Mouse (Mus musculus) liver, embryonic 16.5 days (tissue): ENCODE results near the gene Otud1. TPM values are rescaled to one million over a fixed set of nuclear protein-coding genes. Genes with fewer than 3 reads are reported as not detected.
A peak's percentile ranks its signal among the peaks of the same experiment; 100 is the strongest.

Source experiments
- ATAC-seq: fragments of 200-750 bp; cut with Nextera tagmentation; 2 replicates; pipeline ENCODE4 v1.8.0; 2017; ENCODE audit warnings: low read depth, mild to moderate bottlenecking, moderate number of reproducible peaks, moderate library complexity
- H3K27ac ChIP-seq: fragments of 300-500 bp; sonication (generic); 2 replicates; pipeline ENCODE4 v1.5.1; 2014; ENCODE audit warnings: mild to moderate bottlenecking, low read length
- H3K27me3 ChIP-seq: fragments of 300-500 bp; sonication (generic); 2 replicates; pipeline ENCODE4 v1.6.1; 2014; ENCODE audit warnings: low read depth, low read length, mixed read lengths; ENCODE audit not compliant: control insufficient read depth, insufficient read depth
- H3K36me3 ChIP-seq: fragments of 300-500 bp; sonication (generic); 2 replicates; pipeline ENCODE4 v1.6.1; 2014; ENCODE audit warnings: mild to moderate bottlenecking; ENCODE audit not compliant: control insufficient read depth, insufficient read depth
- H3K4me1 ChIP-seq: fragments of 300-500 bp; sonication (generic); 2 replicates; pipeline ENCODE4 v1.6.1; 2014; ENCODE audit warnings: low read depth, low read length, mixed read lengths; ENCODE audit not compliant: control insufficient read depth
- H3K4me2 ChIP-seq: fragments of 300-500 bp; sonication (generic); 2 replicates; pipeline ENCODE4 v1.6.1; 2014; ENCODE audit warnings: low read depth, low read length, mixed read lengths
- H3K4me3 ChIP-seq: fragments of 300-500 bp; sonication (generic); 2 replicates; pipeline ENCODE4 v1.5.1; 2014; ENCODE audit warnings: low read depth, mild to moderate bottlenecking, low read length
- H3K9ac ChIP-seq: fragments of 300-500 bp; sonication (generic); 2 replicates; pipeline ENCODE4 v1.6.1; 2014; ENCODE audit warnings: low read depth, low read length
- H3K9me3 ChIP-seq: fragments of 300-500 bp; sonication (generic); replicated peaks from 2 replicates; pipeline ENCODE4 v1.6.1; 2016; ENCODE audit warnings: low read length; ENCODE audit not compliant: control insufficient read depth
- WGBS: fragments of 180-500 bp; shearing (Covaris S2); extraction: QIAGEN DNeasy Blood & Tissue Kit; methylation state at CpG from one replicate; pipeline ENCODE4 v1.1.7; 2014; ENCODE audit not compliant: insufficient replicate concordance; 5-methylcytosine and 5-hydroxymethylcytosine counted together
- polyA plus RNA-seq: library from polyadenylated mRNA; unstranded; fragments of >200 nt; fragmentation: Nextera tagmentation; extraction: Ambion mirVana; gene quantifications from 2 replicates; pipeline ENCODE4 v1.2.1, GENCODE M21; 2015

Otud1 gene
- polyA plus RNA-seq, 1 experiment from 2014 or later, result 0.73 TPM

DNA sequence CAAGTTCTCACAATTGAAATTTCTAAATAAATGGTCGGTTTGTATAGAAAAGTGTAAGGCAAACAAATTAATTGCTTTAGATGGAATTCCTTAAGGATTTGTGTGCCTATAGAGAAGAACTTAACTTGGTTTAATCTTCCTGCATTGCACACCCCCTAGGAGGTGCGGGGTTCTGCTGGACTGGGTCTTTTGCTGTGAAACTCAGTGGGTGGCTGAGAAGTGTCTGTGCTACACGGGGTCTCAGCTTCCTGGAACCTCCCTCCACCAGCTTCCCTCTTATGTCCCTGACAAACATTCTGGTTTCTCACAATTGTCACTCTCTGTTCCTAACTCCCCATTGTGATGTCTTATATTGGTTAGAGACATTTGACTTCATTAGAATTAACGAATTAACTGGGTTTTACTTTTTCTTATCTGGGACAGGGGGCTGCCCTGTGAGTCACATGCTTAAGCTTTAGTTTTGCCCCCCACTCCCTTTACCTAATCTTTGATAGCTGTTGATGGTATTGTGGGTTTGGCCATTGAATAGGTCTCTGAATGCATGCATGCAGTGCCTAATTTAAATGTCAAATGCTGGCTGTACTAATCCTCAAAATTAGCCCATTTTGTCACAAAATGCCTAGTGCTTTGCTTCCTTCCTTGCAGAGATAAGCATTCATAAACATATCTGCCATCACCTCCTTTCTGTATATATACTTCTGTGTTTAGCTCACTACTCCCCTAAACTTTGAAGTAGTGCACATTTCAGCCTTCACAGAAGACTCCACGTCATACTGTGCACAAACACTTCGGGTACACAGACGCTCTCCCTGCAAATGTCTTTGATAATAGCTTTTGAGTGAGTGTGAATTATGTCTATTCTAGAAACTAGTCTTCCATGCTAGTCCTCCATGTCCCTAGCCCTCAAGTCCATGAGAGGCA is 7.3 kb downstream of the Otud1 start:
- 45% methylated on average over 7 of the region's 7 CpGs for WGBS
- ATAC-seq, result no peak

DNA sequence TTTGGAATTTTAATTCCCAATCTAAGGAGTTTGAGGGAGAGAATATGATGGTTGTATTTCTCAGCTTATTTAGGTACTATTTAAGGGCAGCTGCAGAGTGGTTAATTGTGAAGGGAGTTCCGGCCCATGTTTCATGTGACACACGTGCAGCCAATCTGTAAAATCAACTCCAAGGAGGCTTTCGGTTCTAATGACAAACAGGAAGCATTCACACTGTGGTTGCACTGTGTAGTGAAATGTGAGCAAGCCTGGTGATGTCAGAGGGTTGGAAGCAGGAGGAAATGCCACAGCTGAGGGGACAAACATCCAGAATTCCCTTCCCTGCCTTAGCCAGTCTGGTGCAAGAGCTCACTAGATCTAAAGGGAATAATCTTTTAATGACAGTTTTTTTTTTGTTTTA is 8.3 kb downstream of the Otud1 start:
- Histone ChIP-seq H3K36me3 (no peaks in the 10 kb centered on the region), H3K9ac (no peak overlapping the region), H3K4me3 (no peak overlapping the region), H3K27ac (no peak overlapping the region), H3K27me3 (no peaks in the 10 kb centered on the region), H3K4me1 (no peaks in the 10 kb centered on the region), H3K4me2 (no peak overlapping the region), H3K9me3 (no peaks in the 10 kb centered on the region)
- ATAC-seq, result no peak
- 19% methylated on average over 3 of the region's 3 CpGs for WGBS

More for the DNA sequence above, 7.3 kb downstream of the Otud1 start:
- no peaks in the 10 kb centered on the region for H3K4me1 ChIP-seq
- no peaks in the 10 kb centered on the region for H3K36me3 ChIP-seq
- no peaks in the 10 kb centered on the region for H3K27me3 ChIP-seq
- H3K4me3 ChIP-seq, result no peak overlapping the region
- no peak overlapping the region for H3K4me2 ChIP-seq
- no peaks in the 10 kb centered on the region for H3K9me3 ChIP-seq
- no peak overlapping the region for H3K27ac ChIP-seq
- no peak overlapping the region for H3K9ac ChIP-seq

DNA sequence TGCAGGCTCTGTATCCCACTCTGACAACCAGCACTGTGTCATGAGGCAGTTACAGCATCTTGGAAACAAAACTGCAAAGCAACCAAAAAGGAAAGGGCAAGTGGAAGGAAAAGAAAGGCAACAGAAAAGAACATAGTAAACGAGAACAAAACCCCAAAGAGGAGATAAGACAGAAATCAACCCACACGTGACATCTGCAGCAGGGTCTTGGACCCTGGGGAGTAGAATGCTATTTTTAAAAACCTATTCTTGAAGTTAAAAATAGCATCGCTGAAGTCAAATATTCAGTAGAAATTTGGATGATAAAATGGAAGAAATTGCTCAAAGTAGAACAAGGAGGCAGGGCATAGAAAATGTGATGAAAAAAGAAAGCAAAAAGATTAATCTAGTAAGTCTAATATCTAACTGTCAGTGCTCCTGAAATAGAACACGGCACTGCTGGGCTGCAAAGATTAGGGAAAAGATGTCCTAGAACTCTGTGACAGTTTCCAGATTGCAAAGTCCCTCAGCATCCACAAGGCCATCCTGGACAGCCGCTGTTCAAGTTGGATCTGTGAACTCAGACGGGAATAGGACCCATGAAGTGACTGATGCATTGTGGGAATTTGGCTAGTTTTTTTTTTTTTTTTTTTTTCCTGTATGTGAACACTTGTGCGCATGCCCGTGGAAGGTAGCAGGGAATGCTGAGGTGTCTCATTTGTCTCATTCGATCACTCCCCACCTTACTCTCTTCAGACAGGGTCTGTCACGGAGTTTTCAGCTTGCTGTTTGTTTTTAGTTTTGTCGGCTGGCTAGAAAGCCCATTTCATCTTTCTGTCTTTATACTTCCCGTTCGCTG is 13.5 kb downstream of the Otud1 start:
- no peak overlapping the region for H3K4me2 ChIP-seq
- no peak overlapping the region for H3K27ac ChIP-seq
- ATAC-seq, result no peak
- no peaks in the 10 kb centered on the region for H3K4me1 ChIP-seq
- H3K9me3 ChIP-seq, result no peaks in the 10 kb centered on the region
- H3K27me3 ChIP-seq, result no peaks in the 10 kb centered on the region
- H3K4me3 ChIP-seq, result no peak overlapping the region
- no peak overlapping the region for H3K9ac ChIP-seq
- H3K36me3 ChIP-seq, result no peaks in the 10 kb centered on the region
- 53% methylated on average over 13 of the region's 13 CpGs for WGBS

DNA sequence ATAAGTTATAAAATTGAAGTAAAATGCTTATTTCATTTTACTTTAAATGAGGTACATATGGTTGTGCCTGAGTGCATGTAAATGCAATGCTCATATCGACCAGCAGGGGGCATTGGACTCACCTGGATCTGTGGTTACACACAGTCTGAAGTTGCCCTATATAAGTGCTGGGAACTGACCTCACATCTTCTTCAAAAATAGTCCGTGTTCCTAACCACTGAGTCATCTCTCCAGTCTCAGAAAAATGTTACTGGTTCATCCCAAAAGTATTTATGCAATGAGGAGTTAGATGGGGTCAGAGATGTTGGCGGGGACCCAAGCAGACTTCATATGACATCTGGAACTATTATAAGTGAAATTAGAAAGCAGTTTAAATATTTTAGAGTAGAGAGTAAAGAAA is 25.4 kb downstream of the Otud1 start:
- Histone ChIP-seq H3K4me1 (no peaks in the 10 kb centered on the region), H3K9ac (no peak overlapping the region), H3K4me3 (no peak overlapping the region), H3K36me3 (no peaks in the 10 kb centered on the region), H3K27ac (no peak overlapping the region), H3K9me3 (no peaks in the 10 kb centered on the region), H3K4me2 (no peak overlapping the region), H3K27me3 (no peaks in the 10 kb centered on the region)
- WGBS, result 31% methylated on average over 3 of the region's 3 CpGs
- no peak for ATAC-seq

DNA sequence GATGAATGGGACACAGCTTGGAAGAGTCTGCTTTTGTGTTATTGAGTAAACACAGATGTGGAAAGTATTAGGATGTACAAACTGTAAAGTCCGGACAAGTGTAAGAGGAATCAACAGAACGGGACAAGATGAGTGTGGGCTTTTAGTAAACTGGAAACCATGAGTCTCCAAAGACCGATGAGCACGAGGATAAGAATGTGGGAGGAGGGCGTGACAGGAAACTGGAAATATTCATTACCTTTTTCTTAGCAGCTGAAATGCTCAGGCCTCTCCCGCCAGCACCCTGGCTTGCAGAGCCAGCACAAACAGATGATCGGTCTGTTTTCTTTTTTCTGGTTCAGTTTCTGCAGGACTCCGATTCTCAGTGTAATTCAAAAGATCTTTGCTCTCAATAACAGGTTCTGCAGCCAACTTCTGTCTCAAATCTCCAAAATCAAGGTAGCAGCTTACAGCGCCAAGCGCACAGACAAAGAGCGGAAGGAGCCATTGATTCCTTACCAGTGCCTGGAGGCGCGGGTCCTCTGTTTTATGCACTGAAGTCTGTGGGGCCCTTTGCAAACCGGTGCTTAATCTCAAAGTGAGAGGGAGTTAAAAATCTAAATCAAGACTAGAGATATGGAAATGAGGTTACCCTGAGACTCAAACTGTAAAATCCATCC is 28.1 kb downstream of the Otud1 start:
- Histone ChIP-seq H3K9me3 (no peaks in the 10 kb centered on the region), H3K4me3 (no peak overlapping the region), H3K27ac (no peak overlapping the region), H3K9ac (no peak overlapping the region), H3K4me1 (peaks cover 3% of the 10 kb centered on the region), H3K4me2 (no peak overlapping the region), H3K36me3 (no peaks in the 10 kb centered on the region), H3K27me3 (no peaks in the 10 kb centered on the region)
- no peak for ATAC-seq
- 51% methylated on average over 14 of the region's 14 CpGs for WGBS

DNA sequence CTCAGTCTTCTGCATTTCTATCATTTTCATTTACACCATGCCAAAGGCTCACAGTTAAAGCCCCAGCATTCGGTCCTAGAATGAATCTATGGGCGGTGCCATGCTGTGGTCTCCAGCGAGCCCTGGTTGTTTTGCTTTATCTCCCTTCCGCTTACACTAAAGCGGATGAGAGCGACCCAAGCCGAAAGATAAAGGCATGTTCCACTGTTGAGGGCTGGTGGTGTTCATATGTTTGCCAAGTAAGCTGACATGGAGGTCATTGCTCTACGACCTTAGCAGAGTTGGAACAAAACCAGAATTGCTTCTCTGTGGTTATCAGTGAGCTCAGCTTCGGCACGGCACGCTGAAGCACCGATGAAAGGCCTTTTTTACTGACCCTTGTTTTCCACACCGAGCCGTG is 32.5 kb downstream of the Otud1 start:
- Histone ChIP-seq H3K27me3 (no peaks in the 10 kb centered on the region), H3K9ac (no peak overlapping the region), H3K9me3 (no peaks in the 10 kb centered on the region), H3K4me3 (no peak overlapping the region), H3K27ac (no peak overlapping the region), H3K36me3 (no peaks in the 10 kb centered on the region), H3K4me2 (peak overlapping the region; percentile 28; the same call in 1 of the 2 replicates), H3K4me1 (peaks cover 3% of the 10 kb centered on the region)
- 45% methylated on average over 14 of the region's 14 CpGs for whole genome bisulfite sequencing
- ATAC-seq, result peak; percentile 85

DNA sequence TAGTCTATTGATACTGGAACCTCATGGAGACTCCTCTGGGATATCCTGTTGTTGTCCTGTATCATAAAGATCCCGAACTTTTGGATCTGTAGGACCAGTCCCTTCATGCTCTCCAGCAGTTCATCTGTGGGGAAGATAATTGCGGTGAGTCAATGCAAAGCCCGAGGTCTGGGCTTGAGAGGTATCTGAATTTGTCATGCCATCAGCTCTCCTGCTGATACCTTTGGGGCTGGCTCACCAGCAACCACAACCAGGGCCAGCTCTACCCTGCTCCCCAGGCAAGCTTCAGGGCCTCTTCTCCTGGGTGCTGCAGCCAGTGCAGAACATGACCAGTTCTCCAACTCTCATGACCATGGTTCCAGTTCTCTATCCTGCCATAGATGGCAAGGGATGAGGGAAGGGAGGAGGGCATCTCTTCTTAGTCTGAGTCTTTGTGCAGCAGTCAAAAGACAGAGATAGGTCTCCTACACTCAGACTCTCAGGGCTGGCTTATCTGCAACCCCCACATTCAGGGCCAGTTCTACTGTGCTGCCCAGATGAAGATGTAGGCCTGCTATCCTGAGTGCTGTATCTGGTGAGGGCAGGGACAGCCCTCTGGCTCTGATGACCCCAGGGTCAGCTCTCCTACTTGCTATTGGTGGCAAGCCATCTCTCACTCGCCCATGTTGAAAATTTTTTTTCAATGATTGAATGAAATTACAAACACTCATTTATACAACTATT is 42.2 kb downstream of the Otud1 start:
- WGBS, result 41% methylated on average over 4 of the region's 4 CpGs
- no peaks in the 10 kb centered on the region for H3K36me3 ChIP-seq
- no peaks in the 10 kb centered on the region for H3K27me3 ChIP-seq
- peak overlapping the region; percentile 66 for H3K27ac ChIP-seq
- no peak overlapping the region for H3K4me3 ChIP-seq
- H3K9ac ChIP-seq, result peak overlapping the region; percentile 6; the same call in 1 of the 2 replicates
- H3K9me3 ChIP-seq, result no peaks in the 10 kb centered on the region
- H3K4me1 ChIP-seq, result peaks cover 13% of the 10 kb centered on the region
- ATAC-seq, result peak; percentile 98
- H3K4me2 ChIP-seq, result peak overlapping the region; percentile 33

DNA sequence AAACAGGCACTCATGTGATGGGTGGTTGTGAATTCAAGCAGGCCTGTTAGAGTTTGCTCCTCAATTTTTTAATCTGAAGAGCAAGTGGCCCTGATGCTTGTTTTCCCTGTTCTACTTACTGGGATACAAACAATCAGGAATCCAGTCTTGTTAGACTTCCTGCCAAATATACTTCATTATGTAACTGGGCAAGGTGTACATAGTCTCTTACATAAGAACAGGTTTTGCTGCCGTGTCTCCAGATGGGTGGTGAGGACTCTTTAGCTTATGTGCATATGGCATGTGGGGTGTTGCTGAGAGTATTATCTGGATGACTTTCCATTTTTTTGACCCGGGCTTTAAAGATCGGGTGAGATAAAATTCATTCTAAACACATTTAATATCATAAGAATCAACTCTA is 43.8 kb downstream of the Otud1 start:
- Histone ChIP-seq H3K27me3 (no peaks in the 10 kb centered on the region), H3K9me3 (no peaks in the 10 kb centered on the region), H3K4me3 (no peak overlapping the region), H3K36me3 (no peaks in the 10 kb centered on the region), H3K9ac (no peak overlapping the region), H3K4me1 (peaks cover 13% of the 10 kb centered on the region), H3K27ac (no peak overlapping the region), H3K4me2 (no peak overlapping the region)
- 57% methylated on average over 3 of the region's 3 CpGs for WGBS
- no peak for ATAC-seq
